ENCODE assay signal across 23 mouse cellular contexts in the genomic region with DNA sequence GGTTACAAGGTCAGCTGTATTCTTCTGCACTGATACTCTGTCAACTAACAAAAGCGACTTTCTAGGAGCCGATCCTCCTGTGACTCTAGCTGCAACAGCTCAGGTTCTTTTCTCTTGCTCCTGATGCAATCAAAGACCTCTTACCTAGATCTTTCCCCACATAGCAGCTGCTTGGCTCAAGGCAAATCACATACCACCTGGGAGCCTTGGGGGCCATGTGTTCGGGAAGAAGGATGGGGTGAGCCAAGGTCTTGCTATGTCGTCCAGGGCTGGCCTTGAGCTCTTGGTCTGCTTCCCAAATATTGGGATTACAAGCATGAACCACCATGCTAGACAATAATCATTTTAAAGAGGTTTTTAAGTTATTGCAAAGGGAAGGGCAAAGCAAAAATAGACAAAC. TPM values are rescaled to one million over a fixed set of nuclear protein-coding genes. Genes with fewer than 3 reads are reported as not detected.
"Had no signal": no experiment of that assay in that cellular context is flagged by ENCODE, and none has a peak within 500 bp of the region (broad histone marks: within the 10 kb centered on the region; RNA-seq: fewer than 3 reads in every experiment).

No protein-coding gene starts in this region.

- DNase-seq: lung, adult 2 months; lung, postnatal 14 days; lung, postnatal 36 days; right cerebral cortex, postnatal 14 days; thymus, postnatal 14 days; thymus, postnatal 36 days had no signal

- H3K4me1 ChIP-seq: midbrain, embryonic 13.5 days; midbrain, embryonic 15.5 days; neural tube, embryonic 12.5 days; stomach, embryonic 15.5 days had no signal

- H3K9me3 ChIP-seq: lung, embryonic 15.5 days; midbrain, embryonic 13.5 days; midbrain, embryonic 15.5 days; neural tube, embryonic 12.5 days; stomach, embryonic 15.5 days had no signal

- H3K36me3 ChIP-seq: lung, embryonic 15.5 days; midbrain, embryonic 13.5 days; midbrain, embryonic 15.5 days; neural tube, embryonic 12.5 days; stomach, embryonic 15.5 days had no signal

- ATAC-seq: lung, postnatal 0 days; midbrain, embryonic 13.5 days; midbrain, embryonic 15.5 days had no signal

- H3K27me3 ChIP-seq: lung, embryonic 15.5 days; midbrain, embryonic 13.5 days; midbrain, embryonic 15.5 days; neural tube, embryonic 12.5 days; stomach, embryonic 15.5 days had no signal

- H3K4me2 ChIP-seq: lung, embryonic 15.5 days; midbrain, embryonic 11.5 days; midbrain, embryonic 13.5 days; midbrain, embryonic 15.5 days; neural tube, embryonic 12.5 days; stomach, embryonic 15.5 days had no signal

- H3K27ac ChIP-seq: lung, embryonic 15.5 days; macrophage; midbrain, embryonic 13.5 days; midbrain, embryonic 15.5 days; neural tube, embryonic 12.5 days; stomach, embryonic 15.5 days; stomach, postnatal 0 days had no signal

- H3K4me3 ChIP-seq: lung, embryonic 15.5 days; megakaryocyte, embryonic 14.5 days; midbrain, embryonic 13.5 days; midbrain, embryonic 15.5 days; neural tube, embryonic 12.5 days; stomach, embryonic 15.5 days had no signal

- H3K9ac ChIP-seq: lung, embryonic 15.5 days; midbrain, embryonic 13.5 days; midbrain, embryonic 15.5 days; neural tube, embryonic 12.5 days; stomach, embryonic 15.5 days had no signal

RNA-seq across cellular contexts. Expression of a gene that starts 39.2 kb away (rescaled TPM):
- total RNA-seq: megakaryocyte progenitor cell, adult 5-6 weeks; midbrain, postnatal 0 days; monocyte, adult 5-6 weeks; neutrophil, adult 5-6 weeks had no signal
- polyA plus RNA-seq: lung, adult 2 months; lung, embryonic 15.5 days; lung, postnatal 0 days; macrophage; midbrain, embryonic 13.5 days; midbrain, embryonic 15.5 days; midbrain, postnatal 0 days; neural tube, embryonic 14.5 days; spleen, adult 2 months; stomach, embryonic 15.5 days; stomach, postnatal 0 days; thymus, postnatal 0 days had no signal
